In the genomic region with DNA sequence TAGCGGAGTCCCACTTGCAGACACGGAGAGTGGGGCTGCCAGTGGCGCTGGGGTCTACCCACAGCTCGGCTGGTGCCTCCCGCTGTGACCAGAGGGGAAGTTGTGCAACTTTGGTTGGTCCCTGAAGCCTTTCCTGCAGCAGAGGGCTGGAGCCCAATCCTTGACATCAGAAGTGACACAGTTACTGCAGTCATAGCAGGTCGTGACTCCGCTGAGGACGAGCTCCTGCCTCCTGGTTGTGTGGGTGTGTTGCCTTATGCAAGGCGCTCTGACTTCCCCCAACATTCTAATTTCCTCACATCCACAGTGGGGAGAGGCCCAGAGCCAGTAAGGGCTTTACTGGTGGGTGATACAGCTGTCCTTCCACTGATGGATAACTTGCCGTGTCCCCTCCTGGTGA, we compare ENCODE assay signal across 12 mouse cellular contexts. TPM values are rescaled to one million over a fixed set of nuclear protein-coding genes. Genes with fewer than 3 reads are reported as not detected.
A peak's percentile ranks its signal among the peaks of the same experiment; 100 is the strongest.
DNase-seq lines count a peak whose midpoint lies in the region; ATAC-seq and TF ChIP-seq lines count a peak whose summit lies in the region.
"Had no signal": no experiment of that assay in that cellular context is flagged by ENCODE, and none has a peak within 500 bp of the region (broad histone marks: within the 10 kb centered on the region; RNA-seq: fewer than 3 reads in every experiment).

No protein-coding gene starts in this region.

- H3K36me3 ChIP-seq in kidney, adult 2 months (ENCODE audit: control insufficient read depth, insufficient read depth, low read length), result no peaks in the 10 kb centered on the region
- H3K36me3 ChIP-seq in macrophage (ENCODE audit: inconsistent target), result no peaks in the 10 kb centered on the region
- no peaks in the 10 kb centered on the region for H3K36me3 ChIP-seq in midbrain, embryonic 11.5 days (ENCODE audit: control insufficient read depth, insufficient read depth, low read length)
- no peaks in the 10 kb centered on the region for H3K36me3 ChIP-seq in intestine, postnatal 0 days (ENCODE audit: control insufficient read depth, insufficient read depth)
- H3K36me3 ChIP-seq: embryonic facial prominence, embryonic 13.5 days; heart, embryonic 13.5 days; limb, embryonic 13.5 days had no signal

- H3K9me3 ChIP-seq in midbrain, embryonic 11.5 days (ENCODE audit: control insufficient read depth, low read length), result no peaks in the 10 kb centered on the region; the same call in 1 of the 2 replicates
- no peaks in the 10 kb centered on the region for H3K9me3 ChIP-seq in intestine, postnatal 0 days (ENCODE audit: control insufficient read depth)
- H3K9me3 ChIP-seq: embryonic facial prominence, embryonic 13.5 days; heart, embryonic 13.5 days had no signal

- peak; percentile 12 for DNase-seq in kidney, adult 2 months
- no peak for DNase-seq in kidney, adult 8-10 months
- DNase-seq in ZHBTc4 (ENCODE audit: low read depth, low spot score), result peak; percentile 52
- no peak for DNase-seq in midbrain, embryonic 11.5 days (ENCODE audit: low spot score, missing footprints)
- no peak for DNase-seq in spleen, adult 18-20 months

- no peak for TF ChIP-seq POLR2A in kidney, adult 2 months (IDR thresholded peaks at IDR 0.05; ENCODE audit: low read depth, low read length)

- H3K9ac ChIP-seq in midbrain, embryonic 11.5 days (ENCODE audit: low read length), result no peak overlapping the region
- H3K9ac ChIP-seq in intestine, postnatal 0 days (ENCODE audit: low read depth, low read length), result no peak overlapping the region
- H3K9ac ChIP-seq: embryonic facial prominence, embryonic 13.5 days; heart, embryonic 13.5 days; limb, embryonic 13.5 days had no signal

- no peak overlapping the region for H3K27ac ChIP-seq in kidney, adult 2 months (ENCODE audit: insufficient read depth, low read depth, low read length)
- peak overlapping the region; percentile 90 for H3K27ac ChIP-seq in macrophage
- H3K27ac ChIP-seq in midbrain, embryonic 11.5 days (ENCODE audit: low read depth, low read length), result no peak overlapping the region
- no peak overlapping the region for H3K27ac ChIP-seq in intestine, postnatal 0 days (ENCODE audit: low read depth, low read length)
- H3K27ac ChIP-seq: embryonic facial prominence, embryonic 13.5 days; heart, embryonic 13.5 days; kidney, postnatal 0 days; limb, embryonic 13.5 days had no signal

- peak; percentile 90 for ATAC-seq in common myeloid progenitor, adult 5-6 weeks (replicated peaks; ENCODE audit: low read depth, poor library complexity, severe bottlenecking)
- ATAC-seq in midbrain, embryonic 11.5 days (ENCODE audit: low FRiP score), result no peak
- no peak for ATAC-seq in intestine, postnatal 0 days

- H3K4me2 ChIP-seq in midbrain, embryonic 11.5 days, result no peak overlapping the region
- H3K4me2 ChIP-seq in intestine, postnatal 0 days (replicated peaks; ENCODE audit: low read depth), result no peak overlapping the region
- H3K4me2 ChIP-seq: embryonic facial prominence, embryonic 13.5 days; heart, embryonic 13.5 days; limb, embryonic 13.5 days had no signal

- no peaks in the 10 kb centered on the region for H3K4me1 ChIP-seq in kidney, adult 2 months (ENCODE audit: control insufficient read depth, insufficient read depth, low read length)
- H3K4me1 ChIP-seq in midbrain, embryonic 11.5 days (ENCODE audit: control insufficient read depth, insufficient read depth, low read length), result no peaks in the 10 kb centered on the region
- no peaks in the 10 kb centered on the region for H3K4me1 ChIP-seq in intestine, postnatal 0 days (replicated peaks; ENCODE audit: control insufficient read depth, insufficient read depth, low read length)
- H3K4me1 ChIP-seq: heart, embryonic 13.5 days had no signal

- WGBS in kidney, adult 2 months, result 31% methylated on average over 10 of the region's 10 CpGs
- 2% methylated on average over 10 of the region's 10 CpGs for WGBS in macrophage (ENCODE audit: missing documents)
- WGBS in midbrain, embryonic 11.5 days, result 42% methylated on average over 10 of the region's 10 CpGs
- 28% methylated on average over 10 of the region's 10 CpGs for WGBS in intestine, postnatal 0 days

- H3K79me2 ChIP-seq in macrophage (ENCODE audit: inconsistent target), result no peaks in the 10 kb centered on the region

- no peak overlapping the region for H3K4me3 ChIP-seq in kidney, adult 2 months (ENCODE audit: insufficient read depth, low read depth, low read length)
- H3K4me3 ChIP-seq in macrophage (ENCODE audit: inconsistent target), result no peak overlapping the region
- no peak overlapping the region for H3K4me3 ChIP-seq in midbrain, embryonic 11.5 days (ENCODE audit: low read depth, low read length)
- H3K4me3 ChIP-seq in intestine, postnatal 0 days (ENCODE audit: low read depth, low read length), result no peak overlapping the region
- H3K4me3 ChIP-seq: embryonic facial prominence, embryonic 13.5 days; heart, embryonic 13.5 days; limb, embryonic 13.5 days had no signal

- H3K27me3 ChIP-seq in kidney, adult 2 months (replicated peaks; ENCODE audit: control insufficient read depth, insufficient read depth, low read length), result no peaks in the 10 kb centered on the region
- H3K27me3 ChIP-seq in midbrain, embryonic 11.5 days (ENCODE audit: control insufficient read depth, insufficient read depth, low read length), result 0 out of 2 replicates have a peak, but pooled peaks cover 2% of the 10 kb centered on the region
- H3K27me3 ChIP-seq in intestine, postnatal 0 days (replicated peaks; ENCODE audit: control insufficient read depth, insufficient read depth, low read length), result no peaks in the 10 kb centered on the region; the same call in 1 of the 2 replicates

- TF ChIP-seq CTCF in kidney, adult 2 months (conservative IDR thresholded peaks at IDR 0.05; ENCODE audit: insufficient read depth, insufficient read length, low read depth, low read length), result no peak
- TF ChIP-seq CTCF in intestine, postnatal 0 days (IDR thresholded peaks at IDR 0.05; ENCODE audit: low read depth), result no peak

RNA-seq across cellular contexts. Expression of a gene that starts 17.6 kb away (rescaled TPM):
- polyA plus RNA-seq in kidney, adult 2 months (2012; rRNA removed), result 4.4 and 5.3 TPM in 2 replicates
- total RNA-seq in common myeloid progenitor, adult 5-6 weeks (2017), result 8.1 and 9.6 TPM in 2 replicates
- 100 to 1,000 TPM in 20 of 26 experiments, 10 to 100 TPM in 6; 57.3 to 229 (median 148) TPM for total RNA-seq in macrophage (2018; cell fraction: chromatin; rRNA removed)
- total RNA-seq in macrophage (2018; cell fraction: cytosol; rRNA removed), result 100 to 1,000 TPM in 8 of 26 experiments, 10 to 100 TPM in 18; 12.0 to 167 (median 56.6) TPM
- 100 to 1,000 TPM in 18 of 26 experiments, 10 to 100 TPM in 8; 39.0 to 219 (median 148) TPM for total RNA-seq in macrophage (2018; cell fraction: nucleus; rRNA removed)
- polyA plus RNA-seq in macrophage (2018), result 6.2 to 14.2 TPM (median 8.5 TPM) in 3 replicates
- polyA plus RNA-seq in midbrain, embryonic 11.5 days (2014; fragmentation: Nextera tagmentation; extraction: Ambion mirVana), result 0.22 and 0.37 TPM in 2 replicates
- 1.3 and 1.5 TPM in 2 replicates for polyA plus RNA-seq in intestine, postnatal 0 days (2015; fragmentation: Nextera tagmentation; extraction: Ambion mirVana)

Comparison
In these comparisons a context has a peak if more than half of its experiments do, and no peak if none do; other contexts are left out.
1. DNase-seq: peak in kidney, adult 2 months (single experiment) and ZHBTc4 (single experiment); none in kidney, adult 8-10 months (0 of 2), midbrain, embryonic 11.5 days (single experiment) and spleen, adult 18-20 months (0 of 2).